Mouse (Mus musculus): ENCODE results near the gene Wdr38.

DNA sequence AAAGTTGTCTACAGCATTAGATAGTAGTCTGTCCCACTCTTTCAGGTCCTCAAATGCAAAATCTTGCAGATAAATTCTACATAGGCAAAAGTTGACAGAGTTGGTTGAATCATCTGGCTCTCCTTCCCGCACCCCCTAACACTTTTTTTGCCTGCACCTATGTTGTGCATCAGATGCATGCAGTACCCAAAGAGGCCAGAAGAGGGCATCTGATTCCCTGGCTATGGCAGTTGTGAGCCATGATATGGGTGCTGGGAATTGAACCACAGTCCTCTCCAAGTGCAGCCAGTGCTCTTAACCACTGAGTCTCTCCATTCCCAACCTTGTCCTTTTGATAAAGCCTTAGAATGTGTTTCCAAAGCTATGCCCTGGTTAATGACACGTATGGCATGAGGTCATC is 13.8 kb upstream of the Wdr38 start:
- no peak for TF ChIP-seq POLR2A (IDR thresholded peaks at IDR 0.05; ENCODE audit: low read depth, low read length)
- 0 out of 2 replicates have a peak, but pooled peaks have one; percentile 10 for TF ChIP-seq CTCF (conservative IDR thresholded peaks at IDR 0.05; ENCODE audit: insufficient read depth, insufficient read length, low read depth, low read length)

Measured in kidney, adult 2 months (tissue).